Mouse (Mus musculus): Measurements from ENCODE around the gene 1110008L16Rik. TPM values are rescaled to one million over a fixed set of nuclear protein-coding genes. Genes with fewer than 3 reads are reported as not detected.

Gene 1110008L16Rik
- polyA plus RNA-seq (2015; fragmentation: Illumina TruSeq; extraction: RNeasy Lipid Tissue Mini Kit (QIAGEN cat#74804); ENCODE audit: insufficient read depth, low replicate concordance) = 10.6 TPM

GRCm38 (mm10) chr12:55299336-55299735 is at the start of gene 1110008L16Rik:
1110008L16Rik (plus strand) TSS chr12:55299577.

DNA sequence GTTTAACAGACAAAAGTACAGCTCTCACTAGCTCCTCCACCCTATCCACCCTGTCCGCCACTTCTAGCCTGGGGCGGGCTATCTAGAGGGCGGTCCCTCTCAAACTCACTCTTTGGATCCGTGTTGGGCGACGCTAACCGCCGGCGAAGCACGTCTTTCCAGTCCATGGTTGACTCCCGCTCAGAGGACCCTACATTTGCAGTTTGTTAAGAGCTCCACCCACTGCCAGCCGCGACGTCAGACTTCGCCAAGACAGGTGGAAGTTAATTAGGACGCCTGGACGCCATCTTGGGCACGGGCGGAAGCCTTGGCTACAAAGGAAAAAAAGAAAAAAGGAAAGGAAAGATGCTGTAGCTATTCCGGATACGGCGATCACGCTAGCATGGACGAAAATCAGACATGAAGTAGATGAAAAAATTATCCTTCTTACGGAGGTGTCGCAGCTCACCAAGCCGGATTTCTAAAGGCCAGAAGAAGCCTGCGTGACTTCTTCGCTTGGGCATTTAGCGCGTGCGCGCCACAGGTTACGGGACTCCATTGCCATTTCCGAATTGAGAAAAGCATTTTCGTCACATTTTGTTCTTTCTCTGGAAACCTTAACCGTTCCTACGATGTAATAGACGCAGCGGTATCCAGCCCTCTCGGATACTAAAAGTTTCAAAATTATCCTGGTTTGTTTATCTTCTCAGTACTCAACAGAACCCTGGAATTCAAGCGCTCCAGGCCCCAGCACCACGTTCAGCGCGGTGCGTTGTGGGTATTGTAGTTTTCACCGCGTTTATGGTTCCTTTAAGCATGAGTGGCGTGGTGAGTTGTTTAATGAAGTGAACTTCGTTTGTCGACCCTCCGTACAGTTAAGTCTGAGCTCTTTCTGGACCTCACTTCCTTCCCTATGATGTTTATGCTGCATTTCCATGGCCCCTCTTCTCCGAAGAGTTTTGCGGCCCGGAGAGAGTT is 3.4 kb downstream of the 1110008L16Rik start, which contains the start of gene Ppp2r3c:
Ppp2r3c (minus strand) TSS at position 514 of the 957 bp plus-strand sequence.

GRCm38 (mm10) chr12:55384023-55384749 is 84.8 kb downstream of the 1110008L16Rik start, which contains the start of gene Psma6:
Psma6 (plus strand) TSS chr12:55384222.

Other genes with a start within 250 kb of the 1110008L16Rik start
- 25.8 TPM for gene 2700097O09Rik, start 219.5 kb upstream of the 1110008L16Rik start, polyA plus RNA-seq (2015; fragmentation: Illumina TruSeq; extraction: RNeasy Lipid Tissue Mini Kit (QIAGEN cat#74804); ENCODE audit: insufficient read depth, low replicate concordance)
- gene Srp54a, start 219.3 kb upstream of the 1110008L16Rik start, polyA plus RNA-seq (2015; fragmentation: Illumina TruSeq; extraction: RNeasy Lipid Tissue Mini Kit (QIAGEN cat#74804); ENCODE audit: insufficient read depth, low replicate concordance) = 164 TPM
- not detected for gene Fam177a, start 175.1 kb upstream of the 1110008L16Rik start, polyA plus RNA-seq (2015; fragmentation: Illumina TruSeq; extraction: RNeasy Lipid Tissue Mini Kit (QIAGEN cat#74804); ENCODE audit: insufficient read depth, low replicate concordance)
- 8.9 TPM for gene Srp54b, start 144.5 kb upstream of the 1110008L16Rik start, polyA plus RNA-seq (2015; fragmentation: Illumina TruSeq; extraction: RNeasy Lipid Tissue Mini Kit (QIAGEN cat#74804); ENCODE audit: insufficient read depth, low replicate concordance)
- 24.7 TPM for gene 1700047I17Rik2, start 100.0 kb upstream of the 1110008L16Rik start, polyA plus RNA-seq (2015; fragmentation: Illumina TruSeq; extraction: RNeasy Lipid Tissue Mini Kit (QIAGEN cat#74804); ENCODE audit: insufficient read depth, low replicate concordance)
- 88.2 TPM for gene Srp54c, start 69.4 kb upstream of the 1110008L16Rik start, polyA plus RNA-seq (2015; fragmentation: Illumina TruSeq; extraction: RNeasy Lipid Tissue Mini Kit (QIAGEN cat#74804); ENCODE audit: insufficient read depth, low replicate concordance)
- 21.0 TPM for gene Ppp2r3c, start 3.4 kb downstream of the 1110008L16Rik start, polyA plus RNA-seq (2015; fragmentation: Illumina TruSeq; extraction: RNeasy Lipid Tissue Mini Kit (QIAGEN cat#74804); ENCODE audit: insufficient read depth, low replicate concordance)
- 275 TPM for gene Psma6, start 84.6 kb downstream of the 1110008L16Rik start, polyA plus RNA-seq (2015; fragmentation: Illumina TruSeq; extraction: RNeasy Lipid Tissue Mini Kit (QIAGEN cat#74804); ENCODE audit: insufficient read depth, low replicate concordance)
- gene Nfkbia, start 193.1 kb downstream of the 1110008L16Rik start, polyA plus RNA-seq (2015; fragmentation: Illumina TruSeq; extraction: RNeasy Lipid Tissue Mini Kit (QIAGEN cat#74804); ENCODE audit: insufficient read depth, low replicate concordance) = 128 TPM

All from spleen, adult 10 weeks (tissue).